Mouse (Mus musculus) adrenal gland, postnatal 25 days (tissue): ENCODE data around the gene Rbm47. TPM values are rescaled to one million over a fixed set of nuclear protein-coding genes. Genes with fewer than 3 reads are reported as not detected.
A peak's percentile ranks its signal among the peaks of the same experiment; 100 is the strongest.

ENCODE experiments used
- DNase-seq: peaks from one replicate; pipeline ENCODE4 v3.0.0; 2021; ENCODE audit warnings: mixed read lengths
- total RNA-seq: library from RNA; stranded (reverse); gene quantifications from 2 replicates; pipeline ENCODE4 v1.2.3, GENCODE M21; 2021

Rbm47 gene
- total RNA-seq, 1 experiment from 2014 or later: 115 TPM

GRCm38 (mm10) chr5:66084541-66084940 is 88.4 kb downstream of the Rbm47 start:
- no peak for DNase-seq

GRCm38 (mm10) chr5:66083350-66083749 is 89.6 kb downstream of the Rbm47 start:
- DNase-seq: peak; percentile 64

- no peak for DNase-seq
These were observed 90.7 kb downstream of the Rbm47 start for GRCm38 (mm10) chr5:66082229-66082572.

GRCm38 (mm10) chr5:66081443-66082228 is 91.3 kb downstream of the Rbm47 start:
- no peak for DNase-seq

GRCm38 (mm10) chr5:66080529-66081220 is 92.2 kb downstream of the Rbm47 start:
- no peak for DNase-seq

- no peak for DNase-seq
These were observed 93.3 kb downstream of the Rbm47 start for GRCm38 (mm10) chr5:66079358-66080179.

- no peak for DNase-seq
These were observed 94.4 kb downstream of the Rbm47 start for GRCm38 (mm10) chr5:66078491-66079012.

- peak; percentile 72 for DNase-seq
These were observed 95.5 kb downstream of the Rbm47 start for GRCm38 (mm10) chr5:66077416-66077815.

GRCm38 (mm10) chr5:66076685-66077301 is 96.1 kb downstream of the Rbm47 start:
- no peak for DNase-seq

- DNase-seq: no peak
These were observed 97.0 kb downstream of the Rbm47 start for GRCm38 (mm10) chr5:66075906-66076305.

- DNase-seq: no peak
These were observed 97.9 kb downstream of the Rbm47 start for GRCm38 (mm10) chr5:66075032-66075488.

GRCm38 (mm10) chr5:66074235-66074634 is 98.7 kb downstream of the Rbm47 start:
- DNase-seq: no peak

GRCm38 (mm10) chr5:66073604-66074164 is 99.2 kb downstream of the Rbm47 start:
- no peak for DNase-seq

- no peak for DNase-seq
These were observed 101.2 kb downstream of the Rbm47 start for GRCm38 (mm10) chr5:66071722-66072121.

- DNase-seq: no peak
These were observed 102.6 kb downstream of the Rbm47 start for GRCm38 (mm10) chr5:66070350-66070749.

GRCm38 (mm10) chr5:66069470-66070144 is 103.3 kb downstream of the Rbm47 start:
- DNase-seq: peak; percentile 61

GRCm38 (mm10) chr5:66069133-66069469 is 103.8 kb downstream of the Rbm47 start:
- no peak for DNase-seq

- no peak for DNase-seq
These were observed 104.6 kb downstream of the Rbm47 start for GRCm38 (mm10) chr5:66068068-66068920.

- no peak for DNase-seq
These were observed 105.7 kb downstream of the Rbm47 start for GRCm38 (mm10) chr5:66067219-66067618.

GRCm38 (mm10) chr5:66062930-66063220 is 110.0 kb downstream of the Rbm47 start:
- DNase-seq: no peak
